Mouse (Mus musculus) bone marrow macrophage, adult 2 months (primary cell): ENCODE measurements at regions not wholly inside any gene's neighbourhood (a gene's known extent, or its start where the extent isn't known, plus 50 kb on each side); places are given as distances from the start of the nearest gene placed in this dataset.

Experiments
- CTCF ChIP-seq: IDR thresholded peaks from 2 replicates; pipeline ENCODE4 v1.5.1; 2012; ENCODE audit warnings: low read depth, mild to moderate bottlenecking, low read length, moderate library complexity
- POLR2A ChIP-seq: IDR thresholded peaks from 2 replicates; pipeline ENCODE4 v1.6.1; 2012; ENCODE audit warnings: mild to moderate bottlenecking, low read depth, low read length, borderline replicate concordance

DNA sequence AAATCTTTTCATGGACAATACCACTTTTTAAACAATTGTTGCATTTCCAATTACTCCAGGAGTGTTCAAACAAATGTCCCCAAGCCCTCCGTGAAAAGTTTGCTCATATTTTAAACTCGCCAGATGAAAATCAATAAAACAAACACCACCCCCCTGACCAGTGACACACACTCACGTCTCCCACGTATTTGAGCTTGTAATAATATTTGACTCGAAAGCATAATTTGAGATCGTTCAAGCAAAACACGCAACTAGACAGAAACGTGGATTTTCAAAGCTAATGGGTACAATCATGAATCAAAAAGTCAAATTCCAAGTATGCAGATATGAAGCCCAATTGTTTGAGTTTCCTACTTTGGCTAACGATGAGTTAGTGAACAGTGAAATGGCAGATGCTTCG lies 65.0 kb upstream of the Otx2 start:
- TF ChIP-seq CTCF = no peak
- TF ChIP-seq POLR2A = no peak
